Mouse (Mus musculus): ENCODE data around the gene Rgn.

- no peak for TF ChIP-seq CTCF (IDR thresholded peaks at IDR 0.05)
- TF ChIP-seq EP300 (IDR thresholded peaks at IDR 0.05) = no peak
Observed at GRCm38 (mm10) chrX:20552199-20552598, 2.6 kb downstream of the Rgn start.

All from lung, postnatal 0 days (tissue).